Mouse (Mus musculus): Measurements from ENCODE around the gene Pp2d1. TPM values are rescaled to one million over a fixed set of nuclear protein-coding genes. Genes with fewer than 3 reads are reported as not detected.

Gene Pp2d1
- total RNA-seq, 2 experiments from 2014 or later: not detected

GRCm38 (mm10) chr17:53488291-53489006 lies 50.8 kb downstream of the Pp2d1 start:
- no peak for ATAC-seq (replicated peaks; ENCODE audit: low FRiP score, poor library complexity, severe bottlenecking)

DNA sequence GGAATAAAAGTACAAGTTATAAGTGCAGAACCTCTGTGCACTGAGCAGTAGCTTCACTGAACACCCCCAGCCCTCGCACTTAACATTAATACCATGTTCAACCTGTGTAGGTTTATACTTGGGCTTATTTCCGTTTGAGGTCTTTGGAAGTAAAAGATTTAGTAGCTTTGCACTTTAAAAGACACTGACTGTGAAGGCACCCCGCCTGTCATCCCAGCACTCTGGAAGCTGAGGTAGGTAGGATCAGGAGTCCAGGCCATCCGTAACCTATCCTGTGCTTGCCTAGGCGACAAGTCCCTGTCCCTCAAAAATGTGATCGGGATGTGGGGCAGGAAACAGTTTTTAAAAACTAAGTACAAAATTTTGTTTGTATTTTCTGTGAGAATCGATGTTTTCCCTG lies 58.8 kb downstream of the Pp2d1 start:
- no peak for ATAC-seq (replicated peaks; ENCODE audit: low FRiP score, poor library complexity, severe bottlenecking)

DNA sequence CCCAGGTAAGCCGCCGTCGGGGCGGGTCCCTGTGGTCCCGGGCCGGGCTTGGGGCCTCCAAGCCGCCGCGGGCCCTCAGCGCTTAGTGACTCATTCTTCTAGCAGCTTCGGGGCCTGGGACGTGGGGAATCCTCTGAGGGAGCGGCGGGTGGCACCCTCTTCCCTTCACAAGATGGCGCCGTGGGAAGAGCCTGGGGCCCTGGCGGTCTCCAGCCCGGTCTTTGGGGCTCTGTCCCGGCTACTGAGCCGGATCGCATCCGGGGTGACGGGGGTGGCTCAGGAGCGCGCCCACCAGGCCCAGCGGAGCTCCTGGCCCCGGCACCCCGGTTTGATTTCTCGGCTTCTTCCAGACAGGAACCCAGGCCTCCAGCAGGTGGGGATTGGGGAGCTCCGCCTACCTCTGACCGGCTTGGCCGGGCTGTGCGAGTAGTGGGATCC lies 59.6 kb downstream of the Pp2d1 start:
- ATAC-seq (replicated peaks; ENCODE audit: low FRiP score, poor library complexity, severe bottlenecking): peak; percentile 21; the same call in 1 of the 2 replicates

GRCm38 (mm10) chr17:53478858-53479603 lies 60.2 kb downstream of the Pp2d1 start, which contains the start of gene Rab5a:
Rab5a (plus strand) TSS chr17:53479234.
- peak; percentile 91 for ATAC-seq (replicated peaks; ENCODE audit: low FRiP score, poor library complexity, severe bottlenecking)

GRCm38 (mm10) chr17:53478066-53478857 lies 61.0 kb downstream of the Pp2d1 start:
- ATAC-seq (replicated peaks; ENCODE audit: low FRiP score, poor library complexity, severe bottlenecking): no peak; the same call in 1 of the 2 replicates

DNA sequence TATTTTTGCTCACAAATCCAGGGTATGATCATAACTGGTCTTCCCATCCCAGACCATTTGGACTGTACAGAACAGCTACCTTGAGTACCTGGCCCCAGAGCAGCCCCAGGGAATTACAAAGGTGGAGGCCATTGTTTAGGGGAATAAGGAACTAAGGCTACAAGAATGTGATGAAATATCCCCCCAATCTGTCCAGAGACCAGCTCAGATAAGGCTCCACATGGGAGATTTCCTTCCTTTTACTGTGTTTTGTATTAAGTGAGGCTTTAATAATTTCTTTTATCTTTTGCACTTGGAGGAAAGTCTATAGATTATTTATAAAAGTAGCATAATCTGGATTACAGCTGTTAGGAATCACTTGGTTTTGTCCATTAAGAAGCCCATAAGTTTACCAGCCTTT lies 70.6 kb downstream of the Pp2d1 start:
- no peak for ATAC-seq (replicated peaks; ENCODE audit: low FRiP score, poor library complexity, severe bottlenecking)

DNA sequence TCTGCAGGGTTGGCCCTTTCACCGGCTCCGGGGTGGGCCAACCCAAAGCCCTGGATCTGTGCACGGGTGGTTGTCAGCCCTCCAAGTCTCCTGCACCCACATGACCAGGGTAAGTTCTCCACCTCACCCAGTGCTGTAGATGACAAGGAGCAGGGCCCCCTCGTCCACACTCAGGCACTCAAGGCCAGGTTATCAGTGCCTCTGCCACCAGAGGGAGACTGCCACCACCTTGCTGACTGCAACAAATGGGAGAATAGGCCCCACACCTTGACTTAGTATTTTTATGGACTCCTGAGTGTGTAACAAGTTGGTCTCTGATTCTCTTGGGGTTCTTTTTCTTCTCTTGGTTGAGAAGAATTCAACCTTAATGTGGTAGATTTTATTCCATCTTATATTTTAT lies 73.7 kb downstream of the Pp2d1 start:
- peak; percentile 52; the same call in 1 of the 2 replicates for ATAC-seq (replicated peaks; ENCODE audit: low FRiP score, poor library complexity, severe bottlenecking)

DNA sequence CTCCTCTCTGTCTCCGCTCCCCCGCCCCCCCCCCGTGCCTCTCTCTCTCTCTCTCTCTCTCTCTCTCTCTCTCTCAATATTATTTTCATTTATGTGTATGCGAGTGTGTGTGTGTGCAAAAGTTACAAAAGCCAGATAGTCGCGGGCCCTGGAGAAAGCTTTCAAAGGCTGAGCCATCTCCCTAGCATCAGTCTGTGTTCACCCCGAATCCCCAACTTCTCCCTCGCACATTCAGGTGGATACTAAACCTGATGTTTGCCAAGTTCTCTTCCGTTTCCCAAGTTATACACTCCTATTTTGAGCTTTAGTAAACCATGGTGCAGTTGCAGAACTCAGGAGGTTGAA lies 75.8 kb downstream of the Pp2d1 start:
- ATAC-seq (replicated peaks; ENCODE audit: low FRiP score, poor library complexity, severe bottlenecking): no peak

- ATAC-seq (replicated peaks; ENCODE audit: low FRiP score, poor library complexity, severe bottlenecking): no peak
Observed at GRCm38 (mm10) chr17:53462603-53463495, 76.4 kb downstream of the Pp2d1 start, which contains the start of gene Efhb. Efhb (minus strand) TSS chr17:53463321.

Other genes with a start within 250 kb of the Pp2d1 start
- not detected in 2 replicates for gene Efhb, start 76.1 kb downstream of the Pp2d1 start, total RNA-seq (2015; ENCODE audit: low replicate concordance)
- gene Efhb, start 76.1 kb downstream of the Pp2d1 start, total RNA-seq (2017; ENCODE audit: low replicate concordance): not detected in 2 replicates
- 47.9 and 52.4 TPM in 2 replicates for gene Rab5a, start 60.2 kb downstream of the Pp2d1 start, total RNA-seq (2015; ENCODE audit: low replicate concordance)
- gene Rab5a, start 60.2 kb downstream of the Pp2d1 start, total RNA-seq (2017; ENCODE audit: low replicate concordance): 52.2 and 55.8 TPM in 2 replicates
- gene Kat2b, start 27.4 kb upstream of the Pp2d1 start, total RNA-seq (2015; ENCODE audit: low replicate concordance): 64.5 and 72.1 TPM in 2 replicates
- 29.3 and 63.5 TPM in 2 replicates for gene Kat2b, start 27.4 kb upstream of the Pp2d1 start, total RNA-seq (2017; ENCODE audit: low replicate concordance)
- 141 and 166 TPM in 2 replicates for gene Sgo1, start 149.9 kb upstream of the Pp2d1 start, total RNA-seq (2015; ENCODE audit: low replicate concordance)
- 186 and 236 TPM in 2 replicates for gene Sgo1, start 149.9 kb upstream of the Pp2d1 start, total RNA-seq (2017; ENCODE audit: low replicate concordance)

Data from erythroid progenitor cell, adult 5-6 weeks (primary cell).